Mouse (Mus musculus) hematopoietic stem cell, adult 5-6 weeks (primary cell): ENCODE data around the gene Slc12a1. TPM values are rescaled to one million over a fixed set of nuclear protein-coding genes. Genes with fewer than 3 reads are reported as not detected.

Experiments used
- ATAC-seq, 2 experiments: fragments of 125-278 bp in 1 of 2; replicated peaks in 1 of 2; 2 replicates each; pipeline ENCODE4 v1.8.0; 2016 to 2017; ENCODE audit warnings: inconsistent platforms in 2 of 2, mild to moderate bottlenecking in 2 of 2, moderate number of reproducible peaks in 2 of 2, low read depth in 1 of 2, moderate TSS enrichment in 1 of 2; ENCODE audit not compliant: low FRiP score in 2 of 2, poor library complexity in 2 of 2, severe bottlenecking in 2 of 2, insufficient read depth in 1 of 2, low TSS enrichment in 1 of 2
- total RNA-seq: library from RNA; stranded (forward); fragments of 172-1452, 232-1000 nt; gene quantifications from 2 replicates; pipeline ENCODE4 v1.2.3, GENCODE M21; 2017

Slc12a1 gene
- total RNA-seq, 1 experiment from 2014 or later: not detected

DNA sequence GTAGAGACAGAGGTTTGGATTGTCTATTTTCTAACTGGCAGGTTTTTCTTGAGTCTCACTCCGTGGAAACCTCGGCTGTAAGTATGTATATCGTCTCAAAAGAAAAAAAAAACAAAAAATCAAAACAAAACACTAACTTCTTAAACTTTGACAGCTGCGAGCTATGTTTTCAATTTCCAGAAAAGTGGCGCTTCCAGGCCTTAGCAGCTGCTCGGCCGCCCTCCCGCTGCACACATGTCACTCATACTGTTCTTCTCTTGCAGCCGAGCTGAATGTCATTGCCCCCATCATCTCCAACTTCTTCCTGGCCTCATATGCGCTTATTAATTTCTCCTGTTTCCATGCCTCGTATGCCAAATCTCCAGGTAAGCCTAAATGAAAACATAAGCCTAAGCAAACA, 35.6 kb downstream of the Slc12a1 start:
- ATAC-seq: no peak

DNA sequence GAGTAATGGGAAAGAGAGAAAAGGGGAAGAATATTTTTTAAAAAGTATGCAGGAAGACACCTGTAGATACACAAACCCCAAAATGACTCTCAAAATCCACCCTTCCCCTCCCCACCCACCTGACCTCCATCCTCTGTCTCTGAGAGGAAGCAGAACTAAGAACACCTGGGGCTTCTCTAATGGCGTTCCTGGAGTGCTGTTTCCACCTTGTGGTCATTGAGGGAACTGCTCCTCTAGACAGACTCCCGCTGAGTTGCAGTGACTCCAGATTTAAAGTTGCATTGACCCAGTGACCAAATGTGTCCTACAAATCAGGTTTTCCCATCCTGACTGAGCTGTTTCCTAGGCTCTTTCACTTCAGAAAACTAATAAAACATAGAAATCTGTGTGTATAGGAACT, 36.9 kb downstream of the Slc12a1 start:
- peak; percentile 62 to 85 for ATAC-seq

DNA sequence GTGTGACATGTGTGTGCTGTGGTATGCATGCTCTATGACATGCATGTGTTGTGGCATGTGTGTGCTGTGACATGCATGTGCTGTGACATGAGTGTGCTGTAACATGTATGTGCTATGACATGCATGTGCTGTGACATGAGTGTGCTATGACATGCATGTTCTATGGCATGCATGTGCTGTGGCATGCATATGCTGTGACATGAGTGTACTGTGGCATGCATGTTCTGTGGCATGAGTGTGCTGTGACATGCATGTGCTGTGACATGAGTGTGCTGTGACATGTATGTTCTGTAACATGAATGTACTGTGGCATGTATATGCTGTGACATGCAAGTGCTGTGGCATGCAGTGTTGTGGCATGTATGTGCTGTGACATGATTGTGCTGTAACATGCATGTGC, 40.6 kb downstream of the Slc12a1 start:
- no peak for ATAC-seq

DNA sequence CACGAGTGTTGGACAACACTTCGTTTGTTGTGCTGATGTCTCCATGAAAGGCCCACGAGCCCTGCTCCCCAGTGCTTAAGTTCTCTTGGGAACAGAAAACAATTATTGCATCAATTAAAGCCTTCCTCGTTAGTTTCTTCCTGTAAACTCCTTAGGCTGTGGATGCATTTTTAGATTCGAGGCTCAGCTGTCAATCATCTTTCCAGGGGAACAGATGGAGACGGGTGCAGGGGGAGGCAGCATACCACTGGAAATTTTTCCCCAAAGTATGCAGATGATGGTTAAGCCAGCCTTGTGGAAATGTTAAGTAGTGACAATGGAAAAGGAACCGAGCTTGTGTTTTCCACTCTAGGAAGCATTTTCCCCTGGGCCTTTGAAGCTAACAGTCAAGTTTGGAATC, 44.5 kb downstream of the Slc12a1 start:
- no peak for ATAC-seq

GRCm38 (mm10) chr2:125208894-125209596, 56.7 kb downstream of the Slc12a1 start:
- no peak for ATAC-seq

DNA sequence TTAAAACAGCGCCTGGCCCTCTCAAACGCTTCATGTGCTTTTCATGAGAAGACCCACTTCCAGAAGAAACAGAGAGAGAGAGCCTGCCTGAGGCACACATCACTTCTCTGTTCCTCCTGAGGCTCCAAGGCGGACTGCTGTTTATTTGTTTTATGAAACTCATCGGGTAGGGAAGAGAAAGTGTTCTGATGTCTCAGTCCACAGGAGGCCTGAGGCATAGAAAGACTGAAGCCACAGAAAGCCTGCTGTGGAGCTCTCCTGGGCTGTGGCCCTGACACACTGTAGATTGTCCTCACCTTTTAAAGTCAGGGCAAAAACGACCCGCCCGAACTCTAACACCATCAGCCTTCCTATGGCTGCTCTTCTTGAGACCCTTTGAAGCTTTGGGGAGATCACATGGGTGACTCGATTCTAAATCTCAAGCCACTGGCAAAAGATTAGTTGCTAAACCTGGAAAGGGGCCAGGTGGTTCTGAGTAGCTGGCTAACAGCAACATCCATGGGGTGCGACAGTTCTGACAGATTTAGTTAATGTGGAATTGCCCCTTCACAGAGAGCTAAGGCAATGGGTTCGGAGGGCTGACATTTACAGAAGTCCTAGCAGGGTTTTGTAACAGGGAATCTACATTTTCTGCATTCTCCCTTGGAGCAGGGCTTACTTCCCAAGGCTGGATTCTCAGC, 59.7 kb downstream of the Slc12a1 start:
- no peak for ATAC-seq

DNA sequence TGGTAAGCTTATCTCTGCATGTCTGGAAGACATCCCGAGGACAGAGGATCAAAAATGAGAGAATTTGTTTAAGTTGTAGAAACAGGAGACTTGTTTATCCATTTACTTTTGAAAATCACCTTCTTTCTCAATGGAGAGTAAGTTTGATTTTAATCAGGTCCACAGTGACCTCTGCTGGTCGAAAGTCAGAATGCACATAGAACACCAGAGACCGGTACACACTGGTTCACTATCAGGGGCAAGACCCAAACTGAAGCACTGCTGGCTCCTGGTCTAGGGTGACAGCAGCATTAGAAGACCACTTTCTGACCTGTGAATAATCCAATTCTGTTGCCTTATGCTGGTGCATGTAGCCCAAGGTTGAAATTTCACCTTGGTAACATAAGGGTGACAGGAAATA, 62.3 kb downstream of the Slc12a1 start:
- peak; percentile 79 to 82; a peak in 3 of 4 replicates for ATAC-seq

- peak; percentile 53 to 62; a peak in 3 of 4 replicates for ATAC-seq
These were observed 65.0 kb downstream of the Slc12a1 start for GRCm38 (mm10) chr2:125217286-125217685.

GRCm38 (mm10) chr2:125218566-125218965, 66.3 kb downstream of the Slc12a1 start:
- no peak for ATAC-seq

DNA sequence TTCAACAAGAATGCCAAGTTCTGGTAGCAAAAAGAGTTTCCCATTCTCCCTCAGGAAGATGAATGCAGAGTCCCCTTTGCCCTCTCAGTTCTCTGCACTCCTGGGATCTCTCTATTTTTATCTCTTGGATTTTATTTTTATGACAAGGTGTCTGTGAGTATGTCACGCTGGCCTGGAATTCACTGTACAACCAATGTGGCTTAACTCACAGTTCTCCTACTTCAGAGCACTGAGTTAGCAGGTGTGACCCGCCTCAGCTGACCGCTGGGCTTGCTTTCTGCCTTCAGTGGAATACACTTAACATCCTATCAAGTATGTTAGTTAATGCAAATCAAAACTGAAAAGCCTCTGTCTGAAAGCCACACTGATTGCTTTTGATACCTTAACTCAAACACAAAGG, 67.0 kb downstream of the Slc12a1 start:
- ATAC-seq: no peak

DNA sequence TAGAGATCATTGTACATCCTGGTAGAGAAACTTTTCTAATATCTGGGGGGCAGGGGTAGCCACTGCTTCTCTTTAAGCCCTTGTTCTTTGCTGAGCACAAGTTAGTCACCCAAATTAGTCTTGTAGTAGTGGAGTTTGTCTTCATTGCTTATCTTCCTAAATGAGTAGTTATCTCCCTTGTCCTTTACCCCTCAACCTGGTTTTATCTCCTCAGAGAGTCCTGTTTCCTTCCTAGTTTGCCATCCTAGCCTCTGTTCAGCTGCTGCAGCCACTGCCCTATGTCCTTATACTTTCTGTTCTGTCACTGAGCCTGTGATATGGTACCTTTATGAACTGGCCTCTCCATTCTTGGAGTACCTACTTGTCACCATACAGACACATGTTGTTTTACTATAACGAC, 69.4 kb downstream of the Slc12a1 start:
- no peak for ATAC-seq

DNA sequence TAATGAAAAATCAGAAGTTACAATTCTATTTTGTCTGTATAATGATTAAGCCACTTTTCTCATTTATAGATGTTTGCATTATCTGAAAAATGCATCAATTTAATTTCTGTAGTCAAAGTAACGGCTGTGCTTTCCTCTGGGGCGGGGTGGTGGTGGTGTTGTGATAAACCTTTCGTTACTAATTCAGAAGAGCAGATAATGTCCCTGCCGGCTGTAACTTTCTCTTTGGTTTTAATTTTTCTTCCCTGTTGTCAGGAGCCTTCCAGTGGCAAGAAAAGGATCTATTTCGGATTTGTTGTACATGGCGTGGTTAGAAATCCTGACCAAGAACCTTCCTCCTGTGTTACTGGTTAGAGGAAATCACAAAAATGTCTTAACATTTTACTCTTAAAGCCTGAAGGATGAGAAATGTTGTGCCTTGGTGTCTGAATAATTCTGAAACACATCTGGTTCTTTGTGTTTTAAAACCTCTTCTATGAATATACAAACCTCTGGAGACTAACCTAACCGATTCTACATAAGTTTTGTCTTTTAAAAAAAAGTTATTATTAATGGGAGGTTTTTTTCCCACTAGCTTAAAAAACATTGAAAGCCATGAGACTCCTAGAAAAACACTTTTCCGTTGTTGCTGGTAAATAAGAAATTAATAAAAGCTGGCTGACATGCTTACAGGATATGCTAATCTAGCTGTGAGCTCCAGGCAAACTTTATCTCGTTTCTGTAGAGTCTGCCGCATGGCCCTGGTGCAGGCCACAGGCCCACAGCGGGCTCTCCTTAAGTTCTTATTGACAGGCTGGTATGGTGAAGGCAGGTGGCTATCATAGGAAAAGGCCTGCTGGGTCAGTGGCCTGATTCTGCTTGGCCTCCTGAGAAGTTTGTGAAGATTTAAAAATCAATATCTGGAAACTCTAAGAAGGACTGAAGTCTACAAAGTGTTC, 76.4 kb downstream of the Slc12a1 start:
- no peak for ATAC-seq

- ATAC-seq: no peak
These were observed 79.9 kb downstream of the Slc12a1 start for GRCm38 (mm10) chr2:125232183-125232582.

DNA sequence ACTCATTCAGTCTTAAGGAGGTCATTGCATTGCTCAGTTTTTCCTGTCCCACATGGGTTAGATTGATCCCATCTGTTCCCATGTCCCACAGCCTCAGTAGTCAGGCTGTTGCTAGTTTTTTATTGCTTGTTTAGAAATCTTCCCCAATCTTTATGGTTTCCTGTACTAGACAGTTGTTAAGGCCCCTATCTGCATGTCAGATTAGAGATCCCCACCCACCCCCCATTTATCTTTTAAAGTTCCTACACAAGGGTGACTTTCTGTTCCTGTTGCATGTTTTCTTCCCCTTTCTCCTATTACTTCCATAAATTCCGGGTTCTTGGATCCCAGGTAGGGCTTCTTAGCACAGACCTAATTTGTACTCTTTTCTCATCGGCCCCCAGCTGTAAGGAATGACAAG, 81.2 kb downstream of the Slc12a1 start:
- no peak for ATAC-seq

- ATAC-seq: no peak
These were observed 81.7 kb downstream of the Slc12a1 start for GRCm38 (mm10) chr2:125234049-125234448.

GRCm38 (mm10) chr2:125245545-125246285, 93.4 kb downstream of the Slc12a1 start:
- no peak for ATAC-seq

- no peak for ATAC-seq
These were observed 94.4 kb downstream of the Slc12a1 start for GRCm38 (mm10) chr2:125246669-125247068.
